Mouse (Mus musculus) T-helper 1 cell (primary cell): Measurements from ENCODE around the gene Acta1.

Experiments
- in situ Hi-C: fragments of 300-600 bp; cut with MboI, MseI; formaldehyde crosslinking; loops from one replicate; pipeline ENCODE4 v1.15.1; 2025; ENCODE audit warnings: high pct_unique_total_duplicates

Acta1 gene

GRCm38 (mm10) chr8:123894502-123895097 lies at the start of gene Acta1:
Gene Acta1 (minus strand): TSS chr8:123894751.
- in situ Hi-C loops: loop anchor here (25.0 kb wide), 1 partner anchor 1993 kb away; the partner anchor contains the start of gene Pcnx2

- in situ Hi-C loops: loop anchor here (5.0 kb wide), 1 partner anchor 423 kb away; no protein-coding TSS in a partner anchor
Measured at GRCm38 (mm10) chr8:123929026-123929425, 34.5 kb upstream of the Acta1 start.

- in situ Hi-C loops: loop anchor here (5.0 kb wide), 1 partner anchor 427 kb away; no protein-coding TSS in a partner anchor
Measured at GRCm38 (mm10) chr8:123925671-123926070, 31.1 kb upstream of the Acta1 start.

- in situ Hi-C loops: loop anchor here (5.0 kb wide), 1 partner anchor 428 kb away; no protein-coding TSS in a partner anchor
Measured at GRCm38 (mm10) chr8:123924719-123925118, 30.2 kb upstream of the Acta1 start.

GRCm38 (mm10) chr8:123914635-123915034 lies 20.1 kb upstream of the Acta1 start:
- in situ Hi-C loops: no loop called here

- in situ Hi-C loops: no loop called here
Measured at GRCm38 (mm10) chr8:123912265-123912664, 17.7 kb upstream of the Acta1 start.

GRCm38 (mm10) chr8:123907604-123908003 lies 13.1 kb upstream of the Acta1 start:
- in situ Hi-C loops: no loop called here

- in situ Hi-C loops: no loop called here
Measured at GRCm38 (mm10) chr8:123902653-123903052, 8.1 kb upstream of the Acta1 start.

GRCm38 (mm10) chr8:123899366-123899765 lies 4.8 kb upstream of the Acta1 start:
- in situ Hi-C loops: loop anchor here (25.0 kb wide), 1 partner anchor 1988 kb away; the partner anchor contains the start of gene Pcnx2

- in situ Hi-C loops: loop anchor here (25.0 kb wide), 1 partner anchor 1989 kb away; the partner anchor contains the start of gene Pcnx2
Measured at GRCm38 (mm10) chr8:123898576-123898975, 4.0 kb upstream of the Acta1 start.

- in situ Hi-C loops: loop anchor here (25.0 kb wide), 1 partner anchor 1991 kb away; the partner anchor contains the start of gene Pcnx2
Measured at GRCm38 (mm10) chr8:123896774-123897173, 2.2 kb upstream of the Acta1 start.

GRCm38 (mm10) chr8:123896366-123896761 lies 1.8 kb upstream of the Acta1 start:
- in situ Hi-C loops: loop anchor here (25.0 kb wide), 1 partner anchor 1991 kb away; the partner anchor contains the start of gene Pcnx2

GRCm38 (mm10) chr8:123895680-123896365 lies 1.3 kb upstream of the Acta1 start:
- in situ Hi-C loops: loop anchor here (25.0 kb wide), 1 partner anchor 1991 kb away; the partner anchor contains the start of gene Pcnx2

GRCm38 (mm10) chr8:123895230-123895629 lies 679 bp upstream of the Acta1 start:
- in situ Hi-C loops: loop anchor here (25.0 kb wide), 1 partner anchor 1992 kb away; the partner anchor contains the start of gene Pcnx2

- in situ Hi-C loops: loop anchor here (25.0 kb wide), 1 partner anchor 1994 kb away; the partner anchor contains the start of gene Pcnx2
Measured at GRCm38 (mm10) chr8:123893413-123893812, 1.1 kb downstream of the Acta1 start.

GRCm38 (mm10) chr8:123892586-123893155 lies 1.9 kb downstream of the Acta1 start:
- in situ Hi-C loops: loop anchor here (25.0 kb wide), 1 partner anchor 1995 kb away; the partner anchor contains the start of gene Pcnx2

- in situ Hi-C loops: loop anchor here (25.0 kb wide), 1 partner anchor 1995 kb away; the partner anchor contains the start of gene Pcnx2
Measured at GRCm38 (mm10) chr8:123891883-123892585, 2.5 kb downstream of the Acta1 start.

- in situ Hi-C loops: loop anchor here (25.0 kb wide), 1 partner anchor 1996 kb away; the partner anchor contains the start of gene Pcnx2
Measured at GRCm38 (mm10) chr8:123891271-123891670, 3.3 kb downstream of the Acta1 start.

GRCm38 (mm10) chr8:123889797-123890196 lies 4.8 kb downstream of the Acta1 start:
- in situ Hi-C loops: loop anchor here (25.0 kb wide), 1 partner anchor 1998 kb away; the partner anchor contains the start of gene Pcnx2

GRCm38 (mm10) chr8:123887956-123888355 lies 6.6 kb downstream of the Acta1 start:
- in situ Hi-C loops: loop anchor here (25.0 kb wide), 1 partner anchor 1999 kb away; the partner anchor contains the start of gene Pcnx2

GRCm38 (mm10) chr8:123887163-123887562 lies 7.4 kb downstream of the Acta1 start:
- in situ Hi-C loops: loop anchor here (25.0 kb wide), 1 partner anchor 2000 kb away; the partner anchor contains the start of gene Pcnx2
